ENCODE assay signal across 8 mouse cellular contexts in genomic region chr10:111972542-111973361, GRCm38 (mm10). TPM values are rescaled to one million over a fixed set of nuclear protein-coding genes. Genes with fewer than 3 reads are reported as not detected.
DNase-seq lines count a peak whose midpoint lies in the region; ATAC-seq and TF ChIP-seq lines count a peak whose summit lies in the region.

Gene Krr1, plus strand, starts transcription at chr10:111972664.

- peaks cover 31% of the 10 kb centered on the region for H3K36me3 ChIP-seq in G1E (replicated peaks)
- H3K36me3 ChIP-seq in forebrain, embryonic 16.5 days (ENCODE audit: control insufficient read depth, insufficient read depth): no peaks in the 10 kb centered on the region
- peaks cover 11% of the 10 kb centered on the region; the same call in 1 of the 2 replicates for H3K36me3 ChIP-seq in lung, embryonic 14.5 days (ENCODE audit: insufficient read depth)
- no peaks in the 10 kb centered on the region for H3K36me3 ChIP-seq in thymus, adult 2 months (ENCODE audit: control insufficient read depth, insufficient read depth, low read length)

- no peak for TF ChIP-seq CTCF in G1E (IDR thresholded peaks at IDR 0.05; ENCODE audit: low read depth, low read length)
- no peak for TF ChIP-seq CTCF in layer of hippocampus, adult 2 months (conservative IDR thresholded peaks at IDR 0.05)
- no peak for TF ChIP-seq CTCF in lung, embryonic 14.5 days (IDR thresholded peaks at IDR 0.05; ENCODE audit: low read depth)
- no peak for TF ChIP-seq CTCF in olfactory bulb, adult 2 months (IDR thresholded peaks at IDR 0.05; ENCODE audit: insufficient read depth, low read depth, low read length)
- TF ChIP-seq CTCF in thymus, adult 2 months (IDR thresholded peaks at IDR 0.05; ENCODE audit: borderline replicate concordance, control insufficient read depth, extremely low read depth, insufficient read depth, low read length, poor library complexity): no peak

- peak within 1 kb of the TSS; percentile 78 for H3K27ac ChIP-seq in forebrain, embryonic 16.5 days (ENCODE audit: low read length)
- peak within 1 kb of the TSS; percentile 90 for H3K27ac ChIP-seq in layer of hippocampus, adult 2 months
- H3K27ac ChIP-seq in lung, embryonic 14.5 days (ENCODE audit: low read depth): peak within 1 kb of the TSS; percentile 62
- 0 out of 2 replicates have a peak within 1 kb of the TSS, but pooled peaks have one; percentile 19 for H3K27ac ChIP-seq in olfactory bulb, adult 2 months (ENCODE audit: insufficient read depth, low read depth, low read length)
- H3K27ac ChIP-seq in thymus, adult 2 months (ENCODE audit: control insufficient read depth, insufficient read depth, low read length): no peak within 1 kb of the TSS

- intact Hi-C loops in heart, postnatal 36 days (cut with DNase I): loop anchor here (5.0 to 10.0 kb wide), 3 partner anchors 675 to 832 kb away; partner anchors contain the start of gene Bbs10

- peaks cover 15% of the 10 kb centered on the region for H3K27me3 ChIP-seq in G1E (ENCODE audit: insufficient read depth, low read length)
- no peaks in the 10 kb centered on the region for H3K27me3 ChIP-seq in forebrain, embryonic 16.5 days (replicated peaks; ENCODE audit: control insufficient read depth, insufficient read depth, low read length)
- no peaks in the 10 kb centered on the region for H3K27me3 ChIP-seq in lung, embryonic 14.5 days (ENCODE audit: insufficient read depth, low read length)
- H3K27me3 ChIP-seq in thymus, adult 2 months (ENCODE audit: control insufficient read depth, insufficient read depth, low read length): no peaks in the 10 kb centered on the region

- peak within 1 kb of the TSS; percentile 74 for H3K9ac ChIP-seq in forebrain, embryonic 16.5 days (replicated peaks; ENCODE audit: low read depth, low read length)
- peak within 1 kb of the TSS; percentile 85 for H3K9ac ChIP-seq in lung, embryonic 14.5 days

- DNase-seq in G1E (ENCODE audit: low spot score): peak; percentile 74
- peak; percentile 86 to 89 for DNase-seq in cerebellum, adult 18-20 months
- peak; percentile 86 for DNase-seq in heart, postnatal 36 days
- peak; percentile 85 to 92 for DNase-seq in layer of hippocampus, adult 2 months (ENCODE audit: low spot score in 2 of 2)
- peak; percentile 98 for DNase-seq in lung, embryonic 14.5 days
- DNase-seq in thymus, adult 2 months: peak; percentile 88

- under 1% methylated on average over 51 of the region's 51 CpGs for WGBS in forebrain, embryonic 16.5 days
- under 1% methylated on average over 51 of the region's 51 CpGs for WGBS in lung, embryonic 14.5 days
- under 1% methylated on average over 51 of the region's 51 CpGs for WGBS in olfactory bulb, adult 2 months
- under 1% methylated on average over 51 of the region's 51 CpGs for WGBS in thymus, adult 2 months

- peak within 1 kb of the TSS; percentile 98 for H3K4me3 ChIP-seq in G1E (ENCODE audit: low read depth, low read length)
- H3K4me3 ChIP-seq in forebrain, embryonic 16.5 days (replicated peaks; ENCODE audit: low read length): peak within 1 kb of the TSS; percentile 80
- H3K4me3 ChIP-seq in layer of hippocampus, adult 2 months: peak within 1 kb of the TSS; percentile 95
- peak within 1 kb of the TSS; percentile 82 for H3K4me3 ChIP-seq in lung, embryonic 14.5 days (ENCODE audit: low read depth, low read length)
- H3K4me3 ChIP-seq in olfactory bulb, adult 2 months (ENCODE audit: insufficient read depth, low read depth, low read length): peak within 1 kb of the TSS; percentile 88
- peak within 1 kb of the TSS; percentile 88 for H3K4me3 ChIP-seq in thymus, adult 2 months (ENCODE audit: control insufficient read depth, insufficient read depth, low read length)

- no peaks in the 10 kb centered on the region for H3K9me3 ChIP-seq in G1E (replicated peaks)
- H3K9me3 ChIP-seq in forebrain, embryonic 16.5 days (ENCODE audit: control insufficient read depth, low read length): no peaks in the 10 kb centered on the region
- H3K9me3 ChIP-seq in lung, embryonic 14.5 days (ENCODE audit: low read depth, low read length): no peaks in the 10 kb centered on the region

- H3K4me2 ChIP-seq in forebrain, embryonic 16.5 days (ENCODE audit: low read length): peak within 1 kb of the TSS; percentile 83
- H3K4me2 ChIP-seq in lung, embryonic 14.5 days: peak within 1 kb of the TSS; percentile 68

- peak; percentile 65 for TF ChIP-seq POLR2A in olfactory bulb, adult 2 months (IDR thresholded peaks at IDR 0.05; ENCODE audit: insufficient read depth, low read depth, low read length)
- TF ChIP-seq POLR2A in thymus, adult 2 months (IDR thresholded peaks at IDR 0.05; ENCODE audit: control insufficient read depth, extremely low read depth, insufficient read depth, low read length, poor library complexity): peak; percentile 55; the same call in 1 of the 2 replicates

- peak; percentile 98 for ATAC-seq in G1E (ENCODE audit: extremely low read depth, insufficient number of reproducible peaks, low FRiP score, poor library complexity, severe bottlenecking)
- peak; percentile 99 for ATAC-seq in forebrain, embryonic 16.5 days
- peak; percentile 98 for ATAC-seq in lung, embryonic 14.5 days (ENCODE audit: insufficient read depth)

- peaks cover 30% of the 10 kb centered on the region for H3K4me1 ChIP-seq in G1E (ENCODE audit: insufficient read depth, low read depth, low read length)
- H3K4me1 ChIP-seq in forebrain, embryonic 16.5 days (replicated peaks; ENCODE audit: control insufficient read depth, insufficient read depth, low read length): peaks cover 11% of the 10 kb centered on the region
- H3K4me1 ChIP-seq in lung, embryonic 14.5 days (ENCODE audit: insufficient read depth): peaks cover 4% of the 10 kb centered on the region; the same call in 1 of the 2 replicates
- H3K4me1 ChIP-seq in olfactory bulb, adult 2 months (ENCODE audit: control insufficient read depth, insufficient read depth, low read length): no peaks in the 10 kb centered on the region
- H3K4me1 ChIP-seq in thymus, adult 2 months (replicated peaks; ENCODE audit: control insufficient read depth, insufficient read depth, low read length): no peaks in the 10 kb centered on the region; the same call in 1 of the 2 replicates

RNA-seq across cellular contexts. Expression of gene Krr1, which starts in this region (rescaled TPM):
- total RNA-seq in G1E (2014; fragmentation: Nextera tagmentation) (107 and 119 TPM in 2 replicates), G1E (2017) (49.6 and 52.8 TPM in 2 replicates)
- polyA plus RNA-seq in G1E (2012): 2.0 and 2.8 TPM in 2 replicates
- 51.1 and 56.2 TPM in 2 replicates for polyA plus RNA-seq in forebrain, embryonic 16.5 days (2015; fragmentation: Nextera tagmentation; extraction: Ambion mirVana)
- total RNA-seq in heart, postnatal 36 days (2021): 10 to 100 TPM; 25.6 to 26.2 TPM
- total RNA-seq in layer of hippocampus, adult 2 months (2021): 10 to 100 TPM; 38.2 to 41.7 TPM
- polyA plus RNA-seq in lung, embryonic 14.5 days (2014; fragmentation: Nextera tagmentation; extraction: Ambion mirVana): 53.9 and 55.6 TPM in 2 replicates
- not detected in 2 replicates for polyA plus RNA-seq in olfactory bulb, adult 2 months (2012; ENCODE audit: insufficient read depth, insufficient read length, low replicate concordance, missing spikeins)
- 8.1 and 8.9 TPM in 2 replicates for polyA plus RNA-seq in thymus, adult 2 months (2012; rRNA removed)
